Mouse (Mus musculus) C2C12 (cell line): ENCODE measurements at regions not wholly inside any gene's neighbourhood (a gene's known extent, or its start where the extent isn't known, plus 50 kb on each side); places are given as distances from the start of the nearest gene placed in this dataset.

Experiments used
- CTCF ChIP-seq: IDR thresholded peaks from one replicate; pipeline ENCODE4 v1.5.1; 2011; ENCODE audit not compliant: control insufficient read depth, insufficient read depth, insufficient read length
- MAX ChIP-seq: IDR thresholded peaks from one replicate; pipeline ENCODE4 v1.6.1; 2011; ENCODE audit warnings: mild to moderate bottlenecking, control low read depth

DNA sequence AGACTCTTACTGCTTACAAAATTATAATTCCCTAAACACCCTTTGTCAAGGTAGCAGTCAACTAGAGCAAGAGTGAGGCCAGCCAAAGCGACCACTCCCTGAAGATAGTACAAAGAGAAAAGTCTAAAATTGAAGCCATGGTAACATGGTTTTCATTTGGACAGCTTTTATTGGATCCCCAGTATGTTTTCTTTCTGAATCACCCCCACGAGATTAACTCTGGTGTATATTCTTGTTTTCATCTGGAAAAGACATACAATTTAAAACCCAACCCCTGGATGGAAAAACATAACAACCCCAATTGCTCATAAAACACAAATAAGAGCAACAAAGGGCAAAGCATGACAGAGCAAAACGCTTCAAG is 1339.0 kb downstream of the Zfp704 start:
- TF ChIP-seq CTCF: no peak
- no peak for TF ChIP-seq MAX
